8 mouse cellular contexts compared by ENCODE assay signal in the genomic region with DNA sequence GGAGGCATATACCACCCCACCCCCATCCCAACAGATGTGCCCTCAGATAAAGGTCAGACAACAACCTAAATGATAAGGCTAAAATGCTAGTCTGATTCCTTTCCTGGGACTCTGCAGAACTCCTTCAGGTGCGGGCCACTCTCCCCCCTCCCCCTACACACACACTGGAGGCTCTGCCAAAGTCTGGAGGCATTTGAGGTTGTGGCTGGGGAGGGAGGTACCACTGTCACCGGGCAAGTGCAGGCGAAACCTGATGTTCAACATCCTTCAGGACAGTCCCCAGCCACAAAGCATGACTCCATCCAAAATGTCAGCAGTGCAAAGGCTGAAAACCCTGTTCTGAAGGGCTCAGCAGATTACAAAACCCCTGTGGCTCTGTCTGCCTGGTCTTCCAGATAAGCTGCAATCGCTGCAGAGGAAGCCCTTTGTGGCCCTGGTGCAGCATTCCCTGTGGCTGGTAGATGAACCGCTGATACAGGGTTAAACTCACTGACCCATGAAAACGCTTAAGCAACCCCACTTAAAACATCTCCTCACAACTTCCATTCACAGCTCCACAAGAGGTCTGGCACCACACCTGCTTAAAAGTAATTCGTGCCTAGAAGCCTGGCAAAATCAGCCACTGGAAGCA.
DNase-seq lines count a peak whose midpoint lies in the region; ATAC-seq and TF ChIP-seq lines count a peak whose summit lies in the region.

No protein-coding gene starts in this region.

- peak overlapping the region; percentile 42 for H3K4me3 ChIP-seq in left cerebral cortex, adult 2 months
- H3K4me3 ChIP-seq in embryonic facial prominence, embryonic 15.5 days (replicated peaks): peak overlapping the region; percentile 46
- H3K4me3 ChIP-seq in lung, postnatal 0 days (ENCODE audit: low read depth, low read length): peak overlapping the region; percentile 23; the same call in 1 of the 2 replicates
- H3K4me3 ChIP-seq in stomach, embryonic 16.5 days (replicated peaks; ENCODE audit: low read length): peak overlapping the region; percentile 56

- DNase-seq in left cerebral cortex, adult 2 months (ENCODE audit: extremely low spot score in 1 of 2, low spot score in 2 of 2): no peak
- no peak for DNase-seq in left cerebral cortex, postnatal 14 days (ENCODE audit: low spot score in 2 of 2)
- DNase-seq in kidney, adult 8-10 months: peak; percentile 58 to 72
- peak; percentile 61 for DNase-seq in lung, postnatal 0 days (ENCODE audit: low spot score)
- no peak for DNase-seq in layer of hippocampus, postnatal 25 days (ENCODE audit: extremely low spot score in 1 of 2, low spot score in 1 of 2)
- DNase-seq in adrenal gland, postnatal 4 days (ENCODE audit: low spot score in 2 of 2): no peak

- H3K27me3 ChIP-seq in embryonic facial prominence, embryonic 15.5 days: no peaks in the 10 kb centered on the region
- no peaks in the 10 kb centered on the region for H3K27me3 ChIP-seq in lung, postnatal 0 days (replicated peaks; ENCODE audit: insufficient read depth, low read length)
- no peaks in the 10 kb centered on the region for H3K27me3 ChIP-seq in stomach, embryonic 16.5 days (ENCODE audit: control insufficient read depth, insufficient read depth, low read length)

- TF ChIP-seq EP300 in lung, postnatal 0 days (IDR thresholded peaks at IDR 0.05): no peak

- no peak; the same call in none of the 2 replicates for TF ChIP-seq CTCF in left cerebral cortex, adult 2 months (IDR thresholded peaks at IDR 0.05)
- no peak for TF ChIP-seq CTCF in lung, postnatal 0 days (IDR thresholded peaks at IDR 0.05)

- H3K36me3 ChIP-seq in embryonic facial prominence, embryonic 15.5 days: no peaks in the 10 kb centered on the region
- H3K36me3 ChIP-seq in lung, postnatal 0 days (ENCODE audit: insufficient read depth, low read length): peaks cover 7% of the 10 kb centered on the region; the same call in 1 of the 2 replicates
- H3K36me3 ChIP-seq in stomach, embryonic 16.5 days (ENCODE audit: control insufficient read depth, insufficient read depth, low read length): no peaks in the 10 kb centered on the region

- 7% methylated on average over 7 of the region's 7 CpGs for WGBS in embryonic facial prominence, embryonic 15.5 days
- 8% methylated on average over 7 of the region's 7 CpGs for WGBS in lung, postnatal 0 days
- 15% methylated on average over 7 of the region's 7 CpGs for WGBS in stomach, embryonic 16.5 days

- intact Hi-C loops in left cerebral cortex, adult 2 months (cut with DNase I): loop anchor here (5.0 kb wide), 1 partner anchor 50 kb away; no protein-coding TSS in a partner anchor
- intact Hi-C loops in left cerebral cortex, postnatal 14 days (cut with DNase I): no loop called here

- ATAC-seq in embryonic facial prominence, embryonic 15.5 days (ENCODE audit: insufficient number of reproducible peaks, low FRiP score, low TSS enrichment, low read depth): 0 out of 2 replicates have a peak, but pooled peaks have one; percentile 16
- ATAC-seq in lung, postnatal 0 days: peak; percentile 58
- peak; percentile 19; the same call in 1 of the 2 replicates for ATAC-seq in stomach, embryonic 16.5 days (ENCODE audit: insufficient read depth, low FRiP score)

- peak overlapping the region; percentile 53 for H3K4me2 ChIP-seq in embryonic facial prominence, embryonic 15.5 days (replicated peaks)
- peak overlapping the region; percentile 52 for H3K4me2 ChIP-seq in lung, postnatal 0 days (replicated peaks; ENCODE audit: low read depth, low read length)
- peak overlapping the region; percentile 64 for H3K4me2 ChIP-seq in stomach, embryonic 16.5 days (ENCODE audit: low read depth, low read length)

- no peak overlapping the region for H3K9ac ChIP-seq in embryonic facial prominence, embryonic 15.5 days
- no peak overlapping the region for H3K9ac ChIP-seq in lung, postnatal 0 days (replicated peaks; ENCODE audit: low read depth)
- peak overlapping the region; percentile 66 for H3K9ac ChIP-seq in stomach, embryonic 16.5 days (ENCODE audit: low read length)

- no peaks in the 10 kb centered on the region for H3K9me3 ChIP-seq in embryonic facial prominence, embryonic 15.5 days (replicated peaks)
- no peaks in the 10 kb centered on the region for H3K9me3 ChIP-seq in lung, postnatal 0 days (ENCODE audit: low read length)
- H3K9me3 ChIP-seq in stomach, embryonic 16.5 days (replicated peaks; ENCODE audit: control insufficient read depth, low read length): no peaks in the 10 kb centered on the region

- H3K27ac ChIP-seq in left cerebral cortex, adult 2 months: peak overlapping the region; percentile 86
- H3K27ac ChIP-seq in embryonic facial prominence, embryonic 15.5 days (replicated peaks): peak overlapping the region; percentile 61
- 0 out of 2 replicates have a peak overlapping the region, but pooled peaks have one; percentile 44 for H3K27ac ChIP-seq in lung, postnatal 0 days (ENCODE audit: low read length)
- H3K27ac ChIP-seq in stomach, embryonic 16.5 days (ENCODE audit: low read length): peak overlapping the region; percentile 82

- peaks cover 38% of the 10 kb centered on the region for H3K4me1 ChIP-seq in embryonic facial prominence, embryonic 15.5 days
- peaks cover 17% of the 10 kb centered on the region for H3K4me1 ChIP-seq in lung, postnatal 0 days (ENCODE audit: insufficient read depth, low read depth, low read length)
- H3K4me1 ChIP-seq in stomach, embryonic 16.5 days (ENCODE audit: control insufficient read depth, insufficient read depth, low read length): peaks cover 52% of the 10 kb centered on the region

Comparison
In these comparisons a context has a peak if more than half of its experiments do, and no peak if none do; other contexts are left out.
1. DNase-seq: peak in kidney, adult 8-10 months (2 of 2) and lung, postnatal 0 days (single experiment); none in left cerebral cortex, adult 2 months (0 of 2), left cerebral cortex, postnatal 14 days (0 of 2), layer of hippocampus, postnatal 25 days (0 of 2) and adrenal gland, postnatal 4 days (0 of 2).
2. Peak in every context shown above with its lines, with median percentiles within 50 percentile points of each other: H3K27ac ChIP-seq, H3K4me3 ChIP-seq, ATAC-seq and H3K4me2 ChIP-seq.